Mouse (Mus musculus) embryo, embryonic 10 days (tissue): ENCODE measurements at regions not wholly inside any gene's neighbourhood (a gene's known extent, or its start where the extent isn't known, plus 50 kb on each side); places are given as distances from the start of the nearest gene placed in this dataset.

Experiments
- DNase-seq: peaks from one replicate; pipeline ENCODE4 v3.0.0-alpha.2; 2015; ENCODE audit warnings: low spot score

GRCm38 (mm10) chrX:97434327-97434726 is 57.3 kb upstream of the Eda2r start:
- DNase-seq: peak; percentile 5

DNA sequence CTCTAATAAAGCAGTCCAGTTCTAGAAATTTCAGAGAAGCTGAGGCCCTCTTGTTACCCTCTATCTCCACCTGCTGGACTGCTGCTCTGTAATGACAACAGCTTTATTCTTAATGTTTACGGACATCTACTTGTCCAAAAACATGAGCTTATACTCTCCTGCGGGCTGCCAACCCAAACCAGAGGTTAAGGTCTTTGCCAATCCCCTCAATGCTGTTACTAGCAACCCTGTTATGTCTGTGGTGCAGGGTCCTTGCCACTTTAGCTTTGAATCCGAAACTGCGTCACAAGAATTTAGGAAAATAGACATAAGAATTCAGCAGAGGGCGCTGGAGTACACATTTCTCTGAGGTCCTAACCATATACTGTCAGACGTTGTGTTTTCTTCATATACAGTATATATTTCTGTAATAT is 54.4 kb upstream of the Eda2r start:
- DNase-seq: peak; percentile 63
